Mouse (Mus musculus) limb, embryonic 10.5 days (tissue): ENCODE data around the gene P4hb. TPM values are rescaled to one million over a fixed set of nuclear protein-coding genes. Genes with fewer than 3 reads are reported as not detected.
"Not testable (repeated sequence)": the region's sequence is repeated elsewhere in the genome, so short reads cannot be mapped to it uniquely, and the experiment has no call there.

Experiments
- DNase-seq: peaks from one replicate; pipeline ENCODE4 v3.0.0-alpha.2; 2017; ENCODE audit warnings: low spot score
- H3K27ac ChIP-seq: fragments of 300-500 bp; sonication (generic); 2 replicates; pipeline ENCODE4 v1.5.1; 2016; ENCODE audit warnings: mild to moderate bottlenecking
- H3K27me3 ChIP-seq: fragments of 300-500 bp; sonication (generic); 2 replicates; pipeline ENCODE4 v1.6.1; 2016; ENCODE audit warnings: low read depth, mild to moderate bottlenecking; ENCODE audit not compliant: poor library complexity, severe bottlenecking
- H3K36me3 ChIP-seq: fragments of 300-500 bp; sonication (generic); 2 replicates; pipeline ENCODE4 v1.6.1; 2016; ENCODE audit warnings: mild to moderate bottlenecking, moderate library complexity
- H3K4me1 ChIP-seq: fragments of 300-500 bp; sonication (generic); 2 replicates; pipeline ENCODE4 v1.6.1; 2016
- H3K4me3 ChIP-seq: fragments of 300-500 bp; sonication (generic); 2 replicates; pipeline ENCODE4 v1.5.1; 2016; ENCODE audit warnings: mild to moderate bottlenecking, moderate library complexity
- H3K9me3 ChIP-seq: fragments of 300-500 bp; sonication (generic); replicated peaks from 2 replicates; pipeline ENCODE4 v1.6.1; 2016; ENCODE audit warnings: mild to moderate bottlenecking
- WGBS: fragments of 180-500 bp; shearing (Covaris S2); methylation state at CpG from one replicate; pipeline ENCODE4 v1.1.7; 2016; 5-methylcytosine and 5-hydroxymethylcytosine counted together
- polyA plus RNA-seq: library from polyadenylated mRNA; unstranded; fragments of >200 nt; fragmentation: Nextera tagmentation; extraction: Ambion mirVana; gene quantifications from 2 replicates; pipeline ENCODE4 v1.2.1, GENCODE M21; 2016

Gene P4hb
- polyA plus RNA-seq, 1 experiment from 2014 or later: 656 TPM

- Histone ChIP-seq H3K4me1 (peaks cover 26% of the 10 kb centered on the region), H3K4me3 (peak overlapping the region; percentile 16; the same call in 1 of the 2 replicates), H3K27ac (peak overlapping the region; percentile 66; the same call in 1 of the 2 replicates), H3K27me3 (no peaks in the 10 kb centered on the region), H3K9me3 (no peaks in the 10 kb centered on the region), H3K36me3 (no peaks in the 10 kb centered on the region)
- no peak for DNase-seq
- whole genome bisulfite sequencing: 52% methylated on average over 9 of the region's 9 CpGs
Measured at GRCm38 (mm10) chr11:120519738-120520137, 53.3 kb downstream of the P4hb start.

GRCm38 (mm10) chr11:120518558-120518957 lies 54.5 kb downstream of the P4hb start:
- no peaks in the 10 kb centered on the region for H3K27me3 ChIP-seq
- DNase-seq: no peak
- no peak overlapping the region for H3K27ac ChIP-seq
- 82% methylated on average over 6 of the region's 6 CpGs for WGBS
- peaks cover 26% of the 10 kb centered on the region for H3K4me1 ChIP-seq
- H3K4me3 ChIP-seq: no peak overlapping the region
- no peaks in the 10 kb centered on the region for H3K9me3 ChIP-seq
- no peaks in the 10 kb centered on the region for H3K36me3 ChIP-seq

DNA sequence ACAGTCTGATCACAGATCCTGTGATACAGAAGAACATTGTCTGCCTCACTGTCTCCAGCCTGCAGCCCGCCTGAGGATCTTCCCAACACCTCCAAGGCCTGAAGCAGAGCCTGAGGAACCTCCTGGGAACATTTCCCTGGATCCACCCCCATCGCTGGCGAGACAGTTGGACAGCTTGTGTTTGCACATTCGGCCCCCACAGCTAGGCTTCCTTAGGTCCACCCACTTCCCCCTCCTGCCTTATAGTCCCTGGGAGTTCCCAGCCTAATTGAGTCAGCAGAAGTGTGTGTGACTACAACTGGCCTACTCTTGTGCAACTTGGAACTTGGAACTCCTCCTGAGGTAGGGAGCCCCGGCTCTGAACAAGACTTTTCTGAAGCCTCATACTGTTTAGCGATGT lies 55.0 kb downstream of the P4hb start:
- Histone ChIP-seq H3K9me3 (no peaks in the 10 kb centered on the region), H3K4me1 (peaks cover 28% of the 10 kb centered on the region), H3K4me3 (no peak overlapping the region), H3K27me3 (no peaks in the 10 kb centered on the region), H3K36me3 (no peaks in the 10 kb centered on the region), H3K27ac (no peak overlapping the region)
- no peak for DNase-seq
- WGBS: 77% methylated on average over 6 of the region's 6 CpGs

GRCm38 (mm10) chr11:120517147-120517546 lies 55.9 kb downstream of the P4hb start:
- H3K27me3 ChIP-seq: no peaks in the 10 kb centered on the region
- H3K36me3 ChIP-seq: no peaks in the 10 kb centered on the region
- H3K27ac ChIP-seq: no peak overlapping the region
- DNase-seq: no peak
- H3K9me3 ChIP-seq: no peaks in the 10 kb centered on the region
- H3K4me3 ChIP-seq: no peak overlapping the region
- WGBS: 86% methylated on average over 4 of the region's 4 CpGs
- peaks cover 34% of the 10 kb centered on the region for H3K4me1 ChIP-seq

DNA sequence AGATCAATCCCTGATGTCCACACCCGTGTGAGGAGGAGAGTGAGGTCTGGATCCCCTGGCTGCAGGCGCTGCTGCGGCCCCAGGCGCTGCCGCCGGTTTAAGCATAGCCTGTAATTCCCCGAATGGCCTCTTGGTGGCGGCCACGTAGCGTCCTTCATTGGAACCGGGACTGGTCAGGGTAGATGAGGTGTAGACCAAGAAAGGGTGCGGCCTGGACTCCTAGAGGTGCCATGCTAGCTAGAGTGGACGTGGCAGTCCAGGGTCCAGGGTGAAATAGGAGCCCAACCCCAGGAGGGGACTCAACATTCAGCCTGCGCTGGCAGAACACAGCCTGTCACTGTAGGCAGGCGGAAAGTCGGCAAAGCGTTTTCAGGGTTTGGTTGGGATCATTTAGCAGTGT lies 57.4 kb downstream of the P4hb start:
- Histone ChIP-seq H3K36me3 (no peaks in the 10 kb centered on the region), H3K4me1 (peaks cover 36% of the 10 kb centered on the region), H3K27me3 (no peaks in the 10 kb centered on the region), H3K9me3 (no peaks in the 10 kb centered on the region), H3K4me3 (peak overlapping the region; percentile 16; the same call in 1 of the 2 replicates), H3K27ac (peak overlapping the region; percentile 50; the same call in 1 of the 2 replicates)
- DNase-seq: peak; percentile 91
- WGBS: 20% methylated on average over 17 of the region's 17 CpGs

DNA sequence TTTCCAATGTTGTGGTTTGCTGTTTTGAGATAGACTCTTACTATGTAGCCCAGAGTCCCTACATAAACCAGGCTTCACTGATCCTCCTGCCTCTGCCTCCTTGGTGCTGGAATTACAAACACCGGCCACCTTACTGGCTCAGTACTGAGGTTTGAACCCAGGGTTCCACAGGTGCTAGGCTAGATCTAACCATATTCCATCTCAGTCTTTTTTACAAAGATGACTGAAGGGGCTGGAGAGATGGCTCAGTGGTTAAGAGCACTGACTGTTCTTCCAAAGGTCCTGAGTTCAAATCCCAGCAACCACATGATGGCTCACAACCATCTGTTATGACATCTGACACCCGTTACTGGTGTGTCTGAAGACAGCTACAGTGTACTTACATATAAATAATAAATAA lies 58.8 kb downstream of the P4hb start:
- not testable (repeated sequence) for H3K27ac ChIP-seq, H3K4me3 ChIP-seq, DNase-seq, H3K27me3 ChIP-seq, H3K36me3 ChIP-seq, H3K9me3 ChIP-seq
- peaks cover 31% of the 10 kb centered on the region for H3K4me1 ChIP-seq
- WGBS: 85% methylated on average over 2 of the region's 2 CpGs

- 32% methylated on average over 6 of the region's 6 CpGs for WGBS
- no peaks in the 10 kb centered on the region for H3K36me3 ChIP-seq
- DNase-seq: no peak
- H3K27ac ChIP-seq: no peak overlapping the region
- no peak overlapping the region for H3K4me3 ChIP-seq
- H3K4me1 ChIP-seq: peaks cover 31% of the 10 kb centered on the region
- H3K27me3 ChIP-seq: 0 out of 2 replicates have a peak, but pooled peaks cover 4% of the 10 kb centered on the region
- no peaks in the 10 kb centered on the region for H3K9me3 ChIP-seq
Measured at GRCm38 (mm10) chr11:120512790-120513453, 60.1 kb downstream of the P4hb start.

GRCm38 (mm10) chr11:120510375-120511030 lies 62.5 kb downstream of the P4hb start:
- 11% methylated on average over 16 of the region's 16 CpGs for WGBS
- H3K27me3 ChIP-seq: 0 out of 2 replicates have a peak, but pooled peaks cover 4% of the 10 kb centered on the region
- H3K4me3 ChIP-seq: peak overlapping the region; percentile 36

More at GRCm38 (mm10) chr11:120510375-120511030, 62.5 kb downstream of the P4hb start:
- Histone ChIP-seq H3K36me3 (no peaks in the 10 kb centered on the region), H3K9me3 (no peaks in the 10 kb centered on the region), H3K27ac (peak overlapping the region; percentile 75), H3K4me1 (peaks cover 23% of the 10 kb centered on the region)
- DNase-seq: no peak

Other genes starting within 250 kb of the P4hb start
- 3,099 and 3,197 TPM in 2 replicates for gene Actg1, start 224.7 kb downstream of the P4hb start, polyA plus RNA-seq
- gene Fscn2, start 211.7 kb downstream of the P4hb start, polyA plus RNA-seq: 0.35 and 0.74 TPM in 2 replicates
- 34.2 and 40.6 TPM in 2 replicates for gene Faap100, start 194.5 kb downstream of the P4hb start, polyA plus RNA-seq
- gene Nploc4, start 135.5 kb downstream of the P4hb start, polyA plus RNA-seq: 55.7 and 56.8 TPM in 2 replicates
- not detected in 2 replicates for gene Tspan10, start 130.6 kb downstream of the P4hb start, polyA plus RNA-seq
- gene Pde6g, start 119.8 kb downstream of the P4hb start, polyA plus RNA-seq: 0.24 TPM in 1 of 2 replicates, not detected in the other
- 9.7 and 10.5 TPM in 2 replicates for gene Oxld1, start 115.2 kb downstream of the P4hb start, polyA plus RNA-seq
- 48.9 and 56.7 TPM in 2 replicates for gene Ccdc137, start 115.1 kb downstream of the P4hb start, polyA plus RNA-seq
- 54.2 and 65.6 TPM in 2 replicates for gene Arl16, start 105.6 kb downstream of the P4hb start, polyA plus RNA-seq
- gene Mrpl12, start 88.6 kb downstream of the P4hb start, polyA plus RNA-seq: 187 and 250 TPM in 2 replicates
- 69.0 and 71.8 TPM in 2 replicates for gene Slc25a10, start 81.4 kb downstream of the P4hb start, polyA plus RNA-seq
- gene Gcgr, start 42.6 kb downstream of the P4hb start, polyA plus RNA-seq: 0.26 and 1.1 TPM in 2 replicates
- 223 and 235 TPM in 2 replicates for gene Mcrip1, start 23.5 kb downstream of the P4hb start, polyA plus RNA-seq
- gene Ppp1r27, start 22.1 kb downstream of the P4hb start, polyA plus RNA-seq: 0.25 and 0.26 TPM in 2 replicates
- 742 and 814 TPM in 2 replicates for gene Arhgdia, start 8.4 kb upstream of the P4hb start, polyA plus RNA-seq
- 720 and 728 TPM in 2 replicates for gene Alyref, start 25.1 kb upstream of the P4hb start, polyA plus RNA-seq
- 201 and 207 TPM in 2 replicates for gene Anapc11, start 25.2 kb upstream of the P4hb start, polyA plus RNA-seq
- 0.56 TPM in 1 of 2 replicates, not detected in the other for gene Npb, start 35.2 kb upstream of the P4hb start, polyA plus RNA-seq
- gene Pcyt2, start 44.7 kb upstream of the P4hb start, polyA plus RNA-seq: 161 and 169 TPM in 2 replicates
- 27.2 and 28.8 TPM in 2 replicates for gene Sirt7, start 52.0 kb upstream of the P4hb start, polyA plus RNA-seq
- gene Mafg, start 60.3 kb upstream of the P4hb start, polyA plus RNA-seq: 25.9 and 28.1 TPM in 2 replicates
- gene Pycr1, start 70.5 kb upstream of the P4hb start, polyA plus RNA-seq: 40.6 TPM in 2 replicates
- not detected in 2 replicates for gene Myadml2, start 74.9 kb upstream of the P4hb start, polyA plus RNA-seq
- 9.1 and 10.1 TPM in 2 replicates for gene Notum, start 87.9 kb upstream of the P4hb start, polyA plus RNA-seq
- 166 and 171 TPM in 2 replicates for gene Aspscr1, start 99.7 kb upstream of the P4hb start, polyA plus RNA-seq
- gene Cenpx, start 140.5 kb upstream of the P4hb start, polyA plus RNA-seq: 122 and 123 TPM in 2 replicates
- 52.8 and 60.8 TPM in 2 replicates for gene Lrrc45, start 140.7 kb upstream of the P4hb start, polyA plus RNA-seq
- 25.4 and 28.8 TPM in 2 replicates for gene Rac3, start 148.2 kb upstream of the P4hb start, polyA plus RNA-seq
- 14.0 and 15.9 TPM in 2 replicates for gene Dcxr, start 154.0 kb upstream of the P4hb start, polyA plus RNA-seq
- gene Cbr2, start 158.9 kb upstream of the P4hb start, polyA plus RNA-seq: 15.2 and 16.3 TPM in 2 replicates
- 9.3 and 20.0 TPM in 2 replicates for gene Hmga1b, start 189.5 kb upstream of the P4hb start, polyA plus RNA-seq
- 35.7 and 40.4 TPM in 2 replicates for gene Rfng, start 211.0 kb upstream of the P4hb start, polyA plus RNA-seq
- 269 and 270 TPM in 2 replicates for gene Gps1, start 211.0 kb upstream of the P4hb start, polyA plus RNA-seq
- 122 and 136 TPM in 2 replicates for gene Dus1l, start 223.2 kb upstream of the P4hb start, polyA plus RNA-seq